Mouse (Mus musculus): ENCODE data around the gene Gm20388.

DNA sequence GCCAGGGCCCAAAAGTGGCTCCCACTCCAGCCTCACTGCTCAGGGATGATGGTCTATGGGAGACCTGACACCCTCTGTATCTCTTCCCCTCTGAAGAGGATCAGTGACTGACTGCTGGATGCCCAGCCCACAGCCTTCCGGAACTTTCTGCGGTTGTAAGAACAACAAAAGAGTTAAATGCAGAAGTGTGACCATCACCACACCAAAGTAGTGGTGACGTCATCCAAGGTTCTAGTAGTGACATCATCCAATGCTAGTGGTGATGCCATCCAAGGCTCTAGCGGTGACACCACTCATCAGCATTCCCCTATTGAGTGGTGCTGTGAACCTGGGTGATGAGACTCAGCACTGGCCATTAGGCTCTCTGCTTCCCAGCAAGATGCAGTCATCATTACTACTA lies 978.5 kb downstream of the Gm20388 start:
- TF ChIP-seq CTCF (IDR thresholded peaks at IDR 0.05; ENCODE audit: insufficient read depth, low read depth, low read length) = no peak
- TF ChIP-seq POLR2A (IDR thresholded peaks at IDR 0.05; ENCODE audit: insufficient read depth, low read depth, low read length) = no peak

All from olfactory bulb, adult 2 months (tissue).